Mouse (Mus musculus): ENCODE measurements at regions not wholly inside any gene's neighbourhood (a gene's known extent, or its start where the extent isn't known, plus 50 kb on each side); places are given as distances from the start of the nearest gene placed in this dataset.

- H3K4me1 ChIP-seq: no peaks in the 10 kb centered on the region
- H3K9me3 ChIP-seq (replicated peaks): no peaks in the 10 kb centered on the region
- H3K4me3 ChIP-seq: no peak overlapping the region
- H3K9ac ChIP-seq: no peak overlapping the region
- no peaks in the 10 kb centered on the region for H3K27me3 ChIP-seq (replicated peaks)
- H3K36me3 ChIP-seq: no peaks in the 10 kb centered on the region
- 54% methylated on average over 2 of the region's 2 CpGs for WGBS (ENCODE audit: insufficient replicate concordance)
- no peak overlapping the region for H3K4me2 ChIP-seq
- no peak for ATAC-seq
- no peak overlapping the region for H3K27ac ChIP-seq
Observed at GRCm38 (mm10) chr9:86011661-86012060, 169.5 kb downstream of the Tpbg start.

- H3K4me1 ChIP-seq: no peaks in the 10 kb centered on the region
- H3K36me3 ChIP-seq: no peaks in the 10 kb centered on the region
- H3K27me3 ChIP-seq (replicated peaks): no peaks in the 10 kb centered on the region
- WGBS (ENCODE audit: insufficient replicate concordance): 35% methylated on average over 4 of the region's 4 CpGs
- no peak for ATAC-seq
- no peaks in the 10 kb centered on the region for H3K9me3 ChIP-seq (replicated peaks)
- H3K4me2 ChIP-seq: no peak overlapping the region
- no peak overlapping the region for H3K27ac ChIP-seq
- no peak overlapping the region for H3K4me3 ChIP-seq
- no peak overlapping the region for H3K9ac ChIP-seq
Observed at GRCm38 (mm10) chr9:86015841-86016240, 173.7 kb downstream of the Tpbg start.

- 63% methylated on average over 6 of the region's 6 CpGs for WGBS (ENCODE audit: insufficient replicate concordance)
- H3K9ac ChIP-seq: no peak overlapping the region
Observed at GRCm38 (mm10) chr9:86020133-86020532, 178.0 kb downstream of the Tpbg start.

GRCm38 (mm10) chr9:86020765-86021164 lies 178.6 kb downstream of the Tpbg start:
- H3K4me2 ChIP-seq: no peak overlapping the region
- no peak overlapping the region for H3K9ac ChIP-seq
- no peaks in the 10 kb centered on the region for H3K9me3 ChIP-seq (replicated peaks)
- 67% methylated on average over 4 of the region's 4 CpGs for WGBS (ENCODE audit: insufficient replicate concordance)
- H3K36me3 ChIP-seq: no peaks in the 10 kb centered on the region
- ATAC-seq: no peak
- H3K4me1 ChIP-seq: no peaks in the 10 kb centered on the region
- H3K27ac ChIP-seq: no peak overlapping the region
- no peaks in the 10 kb centered on the region for H3K27me3 ChIP-seq (replicated peaks)
- H3K4me3 ChIP-seq: no peak overlapping the region

More at GRCm38 (mm10) chr9:86020133-86020532, 178.0 kb downstream of the Tpbg start:
- ATAC-seq: no peak
- H3K27me3 ChIP-seq (replicated peaks): no peaks in the 10 kb centered on the region
- H3K4me2 ChIP-seq: no peak overlapping the region
- H3K27ac ChIP-seq: no peak overlapping the region
- H3K4me1 ChIP-seq: no peaks in the 10 kb centered on the region
- H3K36me3 ChIP-seq: no peaks in the 10 kb centered on the region
- no peaks in the 10 kb centered on the region for H3K9me3 ChIP-seq (replicated peaks)
- H3K4me3 ChIP-seq: no peak overlapping the region

GRCm38 (mm10) chr9:86030738-86031137 lies 188.6 kb downstream of the Tpbg start:
- Histone ChIP-seq H3K9ac (no peak overlapping the region), H3K4me1 (no peaks in the 10 kb centered on the region), H3K4me2 (no peak overlapping the region), H3K4me3 (no peak overlapping the region), H3K27ac (no peak overlapping the region), H3K36me3 (no peaks in the 10 kb centered on the region), H3K27me3 (replicated peaks) (no peaks in the 10 kb centered on the region), H3K9me3 (replicated peaks) (no peaks in the 10 kb centered on the region)
- WGBS (ENCODE audit: insufficient replicate concordance): 31% methylated on average over 5 of the region's 5 CpGs
- no peak for ATAC-seq

GRCm38 (mm10) chr9:86044098-86044497 lies 201.9 kb downstream of the Tpbg start:
- no peak overlapping the region for H3K4me3 ChIP-seq
- no peaks in the 10 kb centered on the region for H3K27me3 ChIP-seq (replicated peaks)
- H3K4me1 ChIP-seq: no peaks in the 10 kb centered on the region
- no peaks in the 10 kb centered on the region for H3K36me3 ChIP-seq
- H3K9ac ChIP-seq: no peak overlapping the region
- H3K27ac ChIP-seq: no peak overlapping the region
- H3K9me3 ChIP-seq (replicated peaks): no peaks in the 10 kb centered on the region
- H3K4me2 ChIP-seq: no peak overlapping the region
- 28% methylated on average over 4 of the region's 4 CpGs for WGBS (ENCODE audit: insufficient replicate concordance)
- no peak for ATAC-seq

GRCm38 (mm10) chr9:86058116-86058515 lies 215.9 kb downstream of the Tpbg start:
- ATAC-seq: no peak
- Histone ChIP-seq H3K36me3 (no peaks in the 10 kb centered on the region), H3K4me3 (no peak overlapping the region), H3K4me2 (no peak overlapping the region), H3K9ac (no peak overlapping the region), H3K27ac (no peak overlapping the region), H3K4me1 (no peaks in the 10 kb centered on the region), H3K9me3 (replicated peaks) (no peaks in the 10 kb centered on the region), H3K27me3 (replicated peaks) (no peaks in the 10 kb centered on the region)
- WGBS (ENCODE audit: insufficient replicate concordance): 62% methylated on average over 4 of the region's 4 CpGs

GRCm38 (mm10) chr9:86060049-86060448 lies 217.9 kb downstream of the Tpbg start:
- Histone ChIP-seq H3K9ac (no peak overlapping the region), H3K27ac (no peak overlapping the region), H3K4me3 (no peak overlapping the region), H3K27me3 (replicated peaks) (no peaks in the 10 kb centered on the region), H3K36me3 (no peaks in the 10 kb centered on the region), H3K4me1 (no peaks in the 10 kb centered on the region), H3K9me3 (replicated peaks) (no peaks in the 10 kb centered on the region), H3K4me2 (no peak overlapping the region)
- WGBS (ENCODE audit: insufficient replicate concordance): 59% methylated on average over 6 of the region's 6 CpGs
- ATAC-seq: no peak

- H3K27me3 ChIP-seq (replicated peaks): no peaks in the 10 kb centered on the region
- 74% methylated on average over 4 of the region's 4 CpGs for WGBS (ENCODE audit: insufficient replicate concordance)
- no peaks in the 10 kb centered on the region for H3K9me3 ChIP-seq (replicated peaks)
- H3K36me3 ChIP-seq: no peaks in the 10 kb centered on the region
- no peaks in the 10 kb centered on the region for H3K4me1 ChIP-seq
- no peak overlapping the region for H3K9ac ChIP-seq
- H3K4me2 ChIP-seq: no peak overlapping the region
- no peak for ATAC-seq
- no peak overlapping the region for H3K4me3 ChIP-seq
- no peak overlapping the region for H3K27ac ChIP-seq
Observed at GRCm38 (mm10) chr9:86061230-86061629, 219.1 kb downstream of the Tpbg start.

GRCm38 (mm10) chr9:86079275-86079674 lies 237.1 kb downstream of the Tpbg start:
- Histone ChIP-seq H3K9ac (no peak overlapping the region), H3K27ac (no peak overlapping the region), H3K36me3 (no peaks in the 10 kb centered on the region), H3K9me3 (replicated peaks) (no peaks in the 10 kb centered on the region), H3K4me2 (no peak overlapping the region), H3K4me3 (no peak overlapping the region), H3K27me3 (replicated peaks) (no peaks in the 10 kb centered on the region), H3K4me1 (no peaks in the 10 kb centered on the region)
- no peak for ATAC-seq

GRCm38 (mm10) chr9:86081873-86082272 lies 239.7 kb downstream of the Tpbg start:
- no peaks in the 10 kb centered on the region for H3K9me3 ChIP-seq (replicated peaks)
- H3K4me2 ChIP-seq: no peak overlapping the region
- 70% methylated on average over 6 of the region's 6 CpGs for WGBS (ENCODE audit: insufficient replicate concordance)
- H3K27ac ChIP-seq: no peak overlapping the region
- no peak overlapping the region for H3K9ac ChIP-seq
- no peak overlapping the region for H3K4me3 ChIP-seq
- ATAC-seq: no peak
- H3K27me3 ChIP-seq (replicated peaks): no peaks in the 10 kb centered on the region
- no peaks in the 10 kb centered on the region for H3K4me1 ChIP-seq
- no peaks in the 10 kb centered on the region for H3K36me3 ChIP-seq

GRCm38 (mm10) chr9:86092998-86093397 lies 250.8 kb downstream of the Tpbg start:
- Histone ChIP-seq H3K27me3 (replicated peaks) (no peaks in the 10 kb centered on the region), H3K36me3 (no peaks in the 10 kb centered on the region), H3K9ac (no peak overlapping the region), H3K9me3 (replicated peaks) (no peaks in the 10 kb centered on the region), H3K4me1 (no peaks in the 10 kb centered on the region), H3K27ac (no peak overlapping the region), H3K4me3 (no peak overlapping the region), H3K4me2 (no peak overlapping the region)
- no peak for ATAC-seq

- Histone ChIP-seq H3K36me3 (no peaks in the 10 kb centered on the region), H3K4me1 (no peaks in the 10 kb centered on the region), H3K9me3 (replicated peaks) (no peaks in the 10 kb centered on the region), H3K27ac (no peak overlapping the region), H3K9ac (no peak overlapping the region), H3K4me2 (no peak overlapping the region), H3K4me3 (no peak overlapping the region), H3K27me3 (replicated peaks) (no peaks in the 10 kb centered on the region)
- no peak for ATAC-seq
- 64% methylated on average over 2 of the region's 2 CpGs for WGBS (ENCODE audit: insufficient replicate concordance)
Observed at GRCm38 (mm10) chr9:86095460-86095859, 253.3 kb downstream of the Tpbg start.
